Mouse (Mus musculus) E14TG2a.4 (cell line): ENCODE measurements around the gene Prkg1.

Source experiments
- CTCF ChIP-seq: conservative IDR thresholded peaks from 2 replicates; pipeline ENCODE4 v1.5.1; 2014; ENCODE audit warnings: low read length
- POU5F1 ChIP-seq: IDR thresholded peaks from 2 replicates; pipeline ENCODE4 v1.6.1; 2014; ENCODE audit warnings: low read length, borderline replicate concordance

GRCm38 (mm10) chr19:30780803-30781202, 984.0 kb downstream of the Prkg1 start:
- TF ChIP-seq POU5F1 = no peak
- no peak for TF ChIP-seq CTCF
